Mouse (Mus musculus): Measurements from ENCODE around the gene Hoxc9. TPM values are rescaled to one million over a fixed set of nuclear protein-coding genes. Genes with fewer than 3 reads are reported as not detected.
A peak's percentile ranks its signal among the peaks of the same experiment; 100 is the strongest.

The Hoxc9 gene
- polyA plus RNA-seq, 1 experiment from 2014 or later: not detected

DNA sequence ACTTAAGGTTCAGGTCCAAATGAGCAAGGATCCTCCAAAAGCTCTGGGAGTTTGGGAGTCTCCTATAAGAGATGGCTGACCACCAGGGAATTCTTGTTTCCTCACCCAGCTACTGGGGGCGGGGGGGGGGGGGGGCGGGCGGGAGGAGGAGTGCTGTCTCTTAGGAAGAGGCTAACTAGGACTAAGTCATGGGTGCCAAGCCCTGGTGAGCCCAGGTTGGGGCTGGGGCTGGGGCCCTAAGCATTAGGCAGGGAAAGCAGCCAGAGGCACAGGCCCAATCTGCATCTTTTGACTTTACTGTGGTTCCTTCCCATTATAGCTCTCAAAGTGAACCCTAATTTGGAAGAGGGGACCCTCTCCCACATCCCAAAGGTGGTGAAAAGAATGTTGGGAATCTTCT is 55.9 kb downstream of the Hoxc9 start:
- DNase-seq (ENCODE audit: low spot score, missing footprints) (peak; percentile 84), ATAC-seq (ENCODE audit: low FRiP score) (no peak)
- Histone ChIP-seq H3K4me1 (ENCODE audit: control insufficient read depth, insufficient read depth, low read length) (no peaks in the 10 kb centered on the region), H3K9me3 (ENCODE audit: control insufficient read depth, low read length) (no peaks in the 10 kb centered on the region), H3K36me3 (ENCODE audit: control insufficient read depth, insufficient read depth, low read length) (no peaks in the 10 kb centered on the region), H3K27ac (ENCODE audit: low read depth, low read length) (no peak overlapping the region), H3K27me3 (ENCODE audit: control insufficient read depth, insufficient read depth, low read length) (peaks cover 98% of the 10 kb centered on the region), H3K9ac (ENCODE audit: low read length) (no peak overlapping the region), H3K4me3 (ENCODE audit: low read depth, low read length) (no peak overlapping the region), H3K4me2 (no peak overlapping the region)
- no CpG with 5 or more reads among the region's 3 CpGs for WGBS

- H3K9me3 ChIP-seq (ENCODE audit: control insufficient read depth, low read length): no peaks in the 10 kb centered on the region
- no peak overlapping the region for H3K4me2 ChIP-seq
- no peak for ATAC-seq (ENCODE audit: low FRiP score)
These were observed 56.7 kb downstream of the Hoxc9 start for GRCm38 (mm10) chr15:103032646-103033575.

DNA sequence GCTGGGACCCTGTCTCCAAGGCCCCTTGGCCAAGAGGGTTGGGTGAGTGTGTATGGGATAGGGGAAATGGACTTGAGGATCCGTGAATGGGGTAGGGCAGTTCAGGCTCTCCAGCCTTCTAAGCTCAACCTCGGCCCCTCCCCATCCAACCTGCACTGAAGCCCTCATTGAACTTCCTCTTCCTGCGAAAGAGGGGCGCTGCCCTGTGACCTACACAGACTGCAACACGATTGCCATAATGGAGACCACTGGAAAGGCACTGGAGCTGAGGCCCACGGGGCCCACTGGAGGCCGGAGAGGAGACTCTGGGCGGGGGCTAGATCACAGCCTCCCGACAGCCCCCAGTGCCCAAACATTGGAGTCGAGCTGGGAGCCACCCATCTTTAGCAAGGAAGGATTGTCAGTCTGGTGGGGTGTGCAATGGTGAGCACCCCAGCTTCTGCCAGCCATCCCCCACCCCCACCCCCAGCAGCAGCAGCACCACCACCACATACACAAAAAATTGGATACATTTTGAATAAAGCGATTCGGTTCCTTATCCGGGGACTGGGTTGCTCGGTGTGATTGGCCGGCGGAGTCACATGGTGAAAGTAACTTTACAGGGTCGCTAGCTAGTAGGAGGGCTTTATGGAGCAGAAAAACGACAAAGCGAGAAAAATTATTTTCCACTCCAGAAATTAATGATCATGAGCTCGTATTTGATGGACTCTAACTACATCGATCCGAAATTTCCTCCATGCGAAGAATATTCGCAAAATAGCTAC is 58.0 kb downstream of the Hoxc9 start:
- Histone ChIP-seq H3K36me3 (ENCODE audit: control insufficient read depth, insufficient read depth, low read length) (no peaks in the 10 kb centered on the region), H3K4me3 (ENCODE audit: low read depth, low read length) (no peak overlapping the region), H3K4me1 (ENCODE audit: control insufficient read depth, insufficient read depth, low read length) (no peaks in the 10 kb centered on the region), H3K9me3 (ENCODE audit: control insufficient read depth, low read length) (no peaks in the 10 kb centered on the region), H3K4me2 (no peak overlapping the region), H3K27me3 (ENCODE audit: control insufficient read depth, insufficient read depth, low read length) (peaks cover 98% of the 10 kb centered on the region), H3K27ac (ENCODE audit: low read depth, low read length) (no peak overlapping the region), H3K9ac (ENCODE audit: low read length) (no peak overlapping the region)
- DNase-seq (ENCODE audit: low spot score, missing footprints): peak; percentile 88
- no peak for ATAC-seq (ENCODE audit: low FRiP score)
- under 1% methylated on average over 24 of the region's 24 CpGs for WGBS

More at GRCm38 (mm10) chr15:103032646-103033575, 56.7 kb downstream of the Hoxc9 start:
- peaks cover 98% of the 10 kb centered on the region for H3K27me3 ChIP-seq (ENCODE audit: control insufficient read depth, insufficient read depth, low read length)
- H3K36me3 ChIP-seq (ENCODE audit: control insufficient read depth, insufficient read depth, low read length): no peaks in the 10 kb centered on the region
- H3K9ac ChIP-seq (ENCODE audit: low read length): no peak overlapping the region
- no peak overlapping the region for H3K4me3 ChIP-seq (ENCODE audit: low read depth, low read length)
- no peaks in the 10 kb centered on the region for H3K4me1 ChIP-seq (ENCODE audit: control insufficient read depth, insufficient read depth, low read length)
- no peak overlapping the region for H3K27ac ChIP-seq (ENCODE audit: low read depth, low read length)
- peak; percentile 89 for DNase-seq (ENCODE audit: low spot score, missing footprints)
- 1% methylated on average over 26 of the region's 26 CpGs for WGBS

MicroRNAs within 50 kb of the gene (microRNA counts, 519-probe panel; counts per million panel counts)
- not detected for microRNA mmu-miR-615-3p
- not detected for microRNA mmu-miR-615-5p

Small RNAs within 50 kb of the gene (microRNA-seq; reads per million reads assigned to microRNA genes)
- gene Mir196a-2: not detected
- gene Mir615: 9.9 reads per million, percentile 30 among the genes with 10 or more reads in this experiment

Other genes with a start within 250 kb of the Hoxc9 start
- 0.11 and 0.15 TPM in 2 replicates for gene Hoxc13, start 55.3 kb upstream of the Hoxc9 start, polyA plus RNA-seq (2014; fragmentation: Nextera tagmentation; extraction: Ambion mirVana)
- not detected in 2 replicates for gene Hoxc12, start 39.7 kb upstream of the Hoxc9 start, polyA plus RNA-seq (2014; fragmentation: Nextera tagmentation; extraction: Ambion mirVana)
- not detected in 2 replicates for gene Hoxc11, start 22.0 kb upstream of the Hoxc9 start, polyA plus RNA-seq (2014; fragmentation: Nextera tagmentation; extraction: Ambion mirVana)
- gene Hoxc10, start 9.6 kb upstream of the Hoxc9 start, polyA plus RNA-seq (2014; fragmentation: Nextera tagmentation; extraction: Ambion mirVana): not detected in 2 replicates
- gene Hoxc5, start 9.0 kb upstream of the Hoxc9 start, polyA plus RNA-seq (2014; fragmentation: Nextera tagmentation; extraction: Ambion mirVana): not detected in 2 replicates
- not detected in 2 replicates for gene Hoxc8, start 14.2 kb downstream of the Hoxc9 start, polyA plus RNA-seq (2014; fragmentation: Nextera tagmentation; extraction: Ambion mirVana)
- not detected in 2 replicates for gene Hoxc6, start 21.8 kb downstream of the Hoxc9 start, polyA plus RNA-seq (2014; fragmentation: Nextera tagmentation; extraction: Ambion mirVana)
- not detected in 2 replicates for gene Hoxc4, start 42.5 kb downstream of the Hoxc9 start, polyA plus RNA-seq (2014; fragmentation: Nextera tagmentation; extraction: Ambion mirVana)
- gene Smug1, start 190.7 kb downstream of the Hoxc9 start, polyA plus RNA-seq (2014; fragmentation: Nextera tagmentation; extraction: Ambion mirVana): 26.5 and 27.2 TPM in 2 replicates

All from midbrain, embryonic 11.5 days (tissue).